Mouse (Mus musculus): ENCODE measurements around the gene Tmem184b. TPM values are rescaled to one million over a fixed set of nuclear protein-coding genes. Genes with fewer than 3 reads are reported as not detected.

The Tmem184b gene
- polyA plus RNA-seq, 1 experiment, result 168 TPM

GRCm38 (mm10) chr15:79325742-79326141 lies 77.6 kb downstream of the Tmem184b start:
- no peaks in the 10 kb centered on the region for H3K36me3 ChIP-seq (ENCODE audit: control insufficient read depth, insufficient read depth, low read length)
- TF ChIP-seq CTCF (IDR thresholded peaks at IDR 0.05; ENCODE audit: extremely low read depth, insufficient read length, insufficient replicate concordance, low read depth, low read length) (no peak), POLR2A (IDR thresholded peaks at IDR 0.05; ENCODE audit: low read depth, low read length) (no peak)
- H3K4me1 ChIP-seq (ENCODE audit: control insufficient read depth, insufficient read depth, insufficient read length, low read length), result peaks cover 36% of the 10 kb centered on the region
- H3K27me3 ChIP-seq (ENCODE audit: control insufficient read depth, insufficient read depth, low read length), result no peaks in the 10 kb centered on the region
- H3K27ac ChIP-seq (ENCODE audit: insufficient read depth, low read depth, low read length), result no peak overlapping the region
- 47% methylated on average over 3 of the region's 3 CpGs for WGBS
- no peak overlapping the region for H3K4me3 ChIP-seq (ENCODE audit: low read depth, low read length)

DNA sequence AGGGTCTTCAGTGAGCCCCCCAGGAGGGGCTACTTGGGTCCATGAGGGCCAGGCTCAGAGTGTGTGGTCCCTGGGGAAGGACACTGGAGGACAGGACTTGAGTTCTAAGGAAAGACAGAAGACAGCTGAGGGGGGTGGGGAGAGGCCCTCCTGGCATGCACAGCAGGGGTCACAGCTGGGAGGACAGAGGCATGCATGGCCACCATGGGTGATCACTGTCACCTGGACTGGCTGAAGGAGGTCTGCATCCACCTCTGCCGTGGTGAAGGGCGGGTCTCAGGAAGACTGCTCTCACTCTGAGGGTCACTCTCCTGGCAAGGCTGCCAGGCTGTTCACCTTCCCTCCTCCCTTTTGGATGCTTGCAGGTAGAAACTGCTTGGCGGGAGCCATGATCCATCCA lies 79.0 kb downstream of the Tmem184b start:
- Histone ChIP-seq H3K4me1 (ENCODE audit: control insufficient read depth, insufficient read depth, insufficient read length, low read length) (peaks cover 36% of the 10 kb centered on the region), H3K36me3 (ENCODE audit: control insufficient read depth, insufficient read depth, low read length) (no peaks in the 10 kb centered on the region), H3K4me3 (ENCODE audit: low read depth, low read length) (no peak overlapping the region), H3K27me3 (ENCODE audit: control insufficient read depth, insufficient read depth, low read length) (no peaks in the 10 kb centered on the region), H3K27ac (ENCODE audit: insufficient read depth, low read depth, low read length) (no peak overlapping the region)
- 82% methylated on average over 3 of the region's 3 CpGs for WGBS
- TF ChIP-seq CTCF (IDR thresholded peaks at IDR 0.05; ENCODE audit: extremely low read depth, insufficient read length, insufficient replicate concordance, low read depth, low read length) (no peak), POLR2A (IDR thresholded peaks at IDR 0.05; ENCODE audit: low read depth, low read length) (no peak)

DNA sequence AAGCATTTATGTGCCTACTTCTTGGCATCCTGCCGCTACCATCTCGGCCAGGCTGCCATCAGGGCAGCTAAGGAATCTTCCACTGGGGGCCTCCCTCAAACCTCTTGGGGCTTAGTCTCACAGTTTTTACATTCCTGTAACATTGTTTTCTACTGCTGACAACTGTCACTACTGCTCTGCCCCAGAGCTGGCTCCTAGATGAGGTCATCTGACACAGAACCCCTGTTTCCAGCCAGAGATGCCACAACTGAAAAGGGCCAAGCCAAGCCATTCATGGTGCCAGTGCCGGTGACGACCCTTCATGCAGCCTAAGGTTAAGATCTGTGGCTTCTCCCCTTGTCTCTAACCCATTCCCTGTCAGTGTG lies 79.6 kb downstream of the Tmem184b start:
- Histone ChIP-seq H3K4me1 (ENCODE audit: control insufficient read depth, insufficient read depth, insufficient read length, low read length) (peaks cover 36% of the 10 kb centered on the region), H3K27me3 (ENCODE audit: control insufficient read depth, insufficient read depth, low read length) (no peaks in the 10 kb centered on the region), H3K4me3 (ENCODE audit: low read depth, low read length) (no peak overlapping the region), H3K36me3 (ENCODE audit: control insufficient read depth, insufficient read depth, low read length) (no peaks in the 10 kb centered on the region), H3K27ac (ENCODE audit: insufficient read depth, low read depth, low read length) (peak overlapping the region; percentile 44)
- no peak for TF ChIP-seq CTCF (IDR thresholded peaks at IDR 0.05; ENCODE audit: extremely low read depth, insufficient read length, insufficient replicate concordance, low read depth, low read length)
- no peak for TF ChIP-seq POLR2A (IDR thresholded peaks at IDR 0.05; ENCODE audit: low read depth, low read length)
- WGBS, result 48% methylated on average over 4 of the region's 4 CpGs

- WGBS, result 39% methylated on average over 6 of the region's 6 CpGs
- Histone ChIP-seq H3K36me3 (ENCODE audit: control insufficient read depth, insufficient read depth, low read length) (no peaks in the 10 kb centered on the region), H3K4me1 (ENCODE audit: control insufficient read depth, insufficient read depth, insufficient read length, low read length) (peaks cover 36% of the 10 kb centered on the region), H3K27ac (ENCODE audit: insufficient read depth, low read depth, low read length) (peak overlapping the region; percentile 87), H3K27me3 (ENCODE audit: control insufficient read depth, insufficient read depth, low read length) (no peaks in the 10 kb centered on the region), H3K4me3 (ENCODE audit: low read depth, low read length) (no peak overlapping the region)
- TF ChIP-seq CTCF (IDR thresholded peaks at IDR 0.05; ENCODE audit: extremely low read depth, insufficient read length, insufficient replicate concordance, low read depth, low read length) (no peak), POLR2A (IDR thresholded peaks at IDR 0.05; ENCODE audit: low read depth, low read length) (no peak)
These were observed 80.2 kb downstream of the Tmem184b start for GRCm38 (mm10) chr15:79322991-79323790.

GRCm38 (mm10) chr15:79322281-79322990 lies 80.9 kb downstream of the Tmem184b start:
- Histone ChIP-seq H3K4me3 (ENCODE audit: low read depth, low read length) (no peak overlapping the region), H3K27ac (ENCODE audit: insufficient read depth, low read depth, low read length) (peak overlapping the region; percentile 87), H3K36me3 (ENCODE audit: control insufficient read depth, insufficient read depth, low read length) (peaks cover 3% of the 10 kb centered on the region; the same call in 1 of the 2 replicates), H3K4me1 (ENCODE audit: control insufficient read depth, insufficient read depth, insufficient read length, low read length) (peaks cover 36% of the 10 kb centered on the region), H3K27me3 (ENCODE audit: control insufficient read depth, insufficient read depth, low read length) (no peaks in the 10 kb centered on the region)
- WGBS, result 18% methylated on average over 11 of the region's 11 CpGs
- no peak for TF ChIP-seq POLR2A (IDR thresholded peaks at IDR 0.05; ENCODE audit: low read depth, low read length)
- no peak for TF ChIP-seq CTCF (IDR thresholded peaks at IDR 0.05; ENCODE audit: extremely low read depth, insufficient read length, insufficient replicate concordance, low read depth, low read length)

- H3K4me3 ChIP-seq (ENCODE audit: low read depth, low read length), result no peak overlapping the region
- 28% methylated on average over 5 of the region's 5 CpGs for WGBS
- TF ChIP-seq CTCF (IDR thresholded peaks at IDR 0.05; ENCODE audit: extremely low read depth, insufficient read length, insufficient replicate concordance, low read depth, low read length) (no peak), POLR2A (IDR thresholded peaks at IDR 0.05; ENCODE audit: low read depth, low read length) (no peak)
- no peaks in the 10 kb centered on the region for H3K27me3 ChIP-seq (ENCODE audit: control insufficient read depth, insufficient read depth, low read length)
- peaks cover 8% of the 10 kb centered on the region; the same call in 1 of the 2 replicates for H3K36me3 ChIP-seq (ENCODE audit: control insufficient read depth, insufficient read depth, low read length)
- peaks cover 31% of the 10 kb centered on the region for H3K4me1 ChIP-seq (ENCODE audit: control insufficient read depth, insufficient read depth, insufficient read length, low read length)
- peak overlapping the region; percentile 87 for H3K27ac ChIP-seq (ENCODE audit: insufficient read depth, low read depth, low read length)
These were observed 81.6 kb downstream of the Tmem184b start for GRCm38 (mm10) chr15:79321733-79322190.

DNA sequence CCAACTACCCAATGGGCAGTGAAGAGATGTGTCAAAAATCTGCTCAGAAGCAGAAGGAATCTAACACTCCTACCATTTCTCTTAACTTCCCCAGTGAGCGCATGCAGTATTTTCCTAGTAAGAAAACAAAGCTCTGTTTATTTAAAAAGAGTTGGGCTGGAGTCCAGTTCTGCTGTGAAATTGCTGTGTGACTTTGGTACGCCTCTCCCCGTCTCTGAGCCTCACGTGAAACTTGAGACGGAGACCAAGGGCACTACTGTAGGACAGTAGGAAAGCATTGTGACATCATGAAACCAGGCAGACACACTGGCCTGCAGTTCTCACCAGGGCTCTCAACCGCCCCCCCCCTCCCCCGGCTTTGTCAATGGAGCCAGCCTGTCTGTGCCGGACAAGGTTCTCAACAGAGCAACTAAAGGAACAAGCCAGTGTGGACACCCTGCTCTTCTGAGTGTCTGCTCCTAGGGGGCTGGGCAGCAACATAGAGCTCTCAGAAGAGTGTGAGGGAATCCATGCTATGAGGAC lies 89.5 kb downstream of the Tmem184b start:
- no peak overlapping the region for H3K4me3 ChIP-seq (ENCODE audit: low read depth, low read length)
- no peak overlapping the region for H3K27ac ChIP-seq (ENCODE audit: insufficient read depth, low read depth, low read length)
- no peaks in the 10 kb centered on the region for H3K27me3 ChIP-seq (ENCODE audit: control insufficient read depth, insufficient read depth, low read length)
- 75% methylated on average over 8 of the region's 8 CpGs for WGBS
- no peak for TF ChIP-seq CTCF (IDR thresholded peaks at IDR 0.05; ENCODE audit: extremely low read depth, insufficient read length, insufficient replicate concordance, low read depth, low read length)
- no peak for TF ChIP-seq POLR2A (IDR thresholded peaks at IDR 0.05; ENCODE audit: low read depth, low read length)
- H3K36me3 ChIP-seq (ENCODE audit: control insufficient read depth, insufficient read depth, low read length), result peaks cover 15% of the 10 kb centered on the region
- H3K4me1 ChIP-seq (ENCODE audit: control insufficient read depth, insufficient read depth, insufficient read length, low read length), result no peaks in the 10 kb centered on the region

Other genes starting within 250 kb of the Tmem184b start
- 2.5 and 2.7 TPM in 2 replicates for gene Sox10, start 238.3 kb downstream of the Tmem184b start, polyA plus RNA-seq (2012; rRNA removed)
- gene Pick1, start 174.4 kb downstream of the Tmem184b start, polyA plus RNA-seq (2012; rRNA removed), result 20.8 and 27.9 TPM in 2 replicates
- 0.05 and 0.08 TPM in 2 replicates for gene Gm49486, start 174.2 kb downstream of the Tmem184b start, polyA plus RNA-seq (2012; rRNA removed)
- gene Slc16a8, start 148.8 kb downstream of the Tmem184b start, polyA plus RNA-seq (2012; rRNA removed), result 0.75 and 2.6 TPM in 2 replicates
- 139 and 542 TPM in 2 replicates for gene Baiap2l2, start 118.0 kb downstream of the Tmem184b start, polyA plus RNA-seq (2012; rRNA removed)
- gene Pla2g6, start 75.2 kb downstream of the Tmem184b start, polyA plus RNA-seq (2012; rRNA removed), result 24.1 and 40.2 TPM in 2 replicates
- gene Maff, start 56.9 kb downstream of the Tmem184b start, polyA plus RNA-seq (2012; rRNA removed), result 9.4 and 28.5 TPM in 2 replicates
- gene Csnk1e, start 52.0 kb upstream of the Tmem184b start, polyA plus RNA-seq (2012; rRNA removed), result 14.7 and 25.9 TPM in 2 replicates
- gene Kcnj4, start 101.7 kb upstream of the Tmem184b start, polyA plus RNA-seq (2012; rRNA removed), result not detected in 2 replicates
- 9.0 and 10.5 TPM in 2 replicates for gene Kdelr3, start 112.8 kb upstream of the Tmem184b start, polyA plus RNA-seq (2012; rRNA removed)
- 66.0 and 108 TPM in 2 replicates for gene Ddx17, start 143.2 kb upstream of the Tmem184b start, polyA plus RNA-seq (2012; rRNA removed)
- 0.08 TPM in 1 of 2 replicates, not detected in the other for gene Dmc1, start 201.5 kb upstream of the Tmem184b start, polyA plus RNA-seq (2012; rRNA removed)

Data from small intestine, adult 2 months (tissue).